16 mouse cellular contexts compared by ENCODE assay signal in the genomic region with DNA sequence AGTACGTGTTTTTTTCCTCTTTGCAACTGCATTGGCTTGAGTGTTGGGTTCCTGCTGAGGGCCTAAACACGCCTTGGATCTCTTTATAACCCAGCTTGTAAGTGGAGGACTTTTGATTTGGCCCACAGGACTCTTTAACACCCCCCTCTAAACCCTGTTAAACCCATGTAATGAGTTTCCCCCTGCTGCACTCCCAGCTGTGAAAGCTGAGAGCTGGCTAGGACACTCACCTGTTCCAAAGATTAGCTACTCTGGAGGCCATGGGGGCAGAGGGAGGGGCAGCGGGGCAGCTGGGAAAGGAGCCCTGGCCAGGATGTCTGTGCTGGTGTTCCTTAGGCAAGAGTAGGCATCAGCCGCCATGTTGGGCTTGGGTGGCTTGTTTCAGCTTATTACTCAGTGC.
"Had no signal": no experiment of that assay in that cellular context is flagged by ENCODE, and none has a peak within 500 bp of the region (broad histone marks: within the 10 kb centered on the region; RNA-seq: fewer than 3 reads in every experiment).

No protein-coding gene starts in this region.

- H3K27ac ChIP-seq: macrophage; midbrain, embryonic 13.5 days; midbrain, embryonic 15.5 days; neural tube, embryonic 12.5 days; stomach, embryonic 15.5 days; stomach, postnatal 0 days had no signal

- H3K4me1 ChIP-seq: megakaryocyte, embryonic 14.5 days; midbrain, embryonic 13.5 days; midbrain, embryonic 15.5 days; neural tube, embryonic 12.5 days; stomach, embryonic 15.5 days had no signal

- ATAC-seq: midbrain, embryonic 13.5 days; midbrain, embryonic 15.5 days had no signal

- H3K9ac ChIP-seq: lung, embryonic 14.5 days; midbrain, embryonic 13.5 days; midbrain, embryonic 15.5 days; neural tube, embryonic 12.5 days; stomach, embryonic 15.5 days had no signal

- H3K27me3 ChIP-seq: megakaryocyte, embryonic 14.5 days; midbrain, embryonic 15.5 days; stomach, embryonic 15.5 days had no signal

- H3K9me3 ChIP-seq: midbrain, embryonic 13.5 days; midbrain, embryonic 15.5 days; neural tube, embryonic 12.5 days; stomach, embryonic 15.5 days had no signal

- H3K4me2 ChIP-seq: lung, embryonic 14.5 days; midbrain, embryonic 11.5 days; midbrain, embryonic 13.5 days; midbrain, embryonic 15.5 days; neural tube, embryonic 12.5 days; stomach, embryonic 15.5 days had no signal

- DNase-seq: lung, adult 18-20 months; lung, embryonic 14.5 days; lung, postnatal 14 days; lung, postnatal 36 days; right cerebral cortex, postnatal 14 days; thymus, adult 2 months; thymus, postnatal 25 days; thymus, postnatal 4 days had no signal

- H3K4me3 ChIP-seq: megakaryocyte, embryonic 14.5 days; midbrain, embryonic 13.5 days; midbrain, embryonic 15.5 days; neural tube, embryonic 12.5 days; stomach, embryonic 15.5 days had no signal

- H3K36me3 ChIP-seq: midbrain, embryonic 13.5 days; midbrain, embryonic 15.5 days; neural tube, embryonic 12.5 days; stomach, embryonic 15.5 days had no signal
